Mouse (Mus musculus) hindbrain, embryonic 14.5 days (tissue): Measurements from ENCODE around the gene Mpz. TPM values are rescaled to one million over a fixed set of nuclear protein-coding genes. Genes with fewer than 3 reads are reported as not detected.

ENCODE experiments used
- ATAC-seq: fragments of 200-750 bp; cut with Nextera tagmentation; 2 replicates; pipeline ENCODE4 v1.8.0; 2017; ENCODE audit warnings: moderate number of reproducible peaks, mild to moderate bottlenecking, moderate TSS enrichment, moderate library complexity; ENCODE audit not compliant: low FRiP score
- DNase-seq: peaks from one replicate; pipeline ENCODE4 v3.0.0-alpha.2; 2015; ENCODE audit warnings: low spot score
- H3K27ac ChIP-seq: fragments of 300-500 bp; sonication (generic); 2 replicates; pipeline ENCODE4 v1.5.1; 2014; ENCODE audit warnings: mild to moderate bottlenecking, moderate library complexity
- H3K27me3 ChIP-seq: fragments of 300-500 bp; sonication (generic); 2 replicates; pipeline ENCODE4 v1.6.1; 2014; ENCODE audit warnings: mild to moderate bottlenecking, low read length, mixed read lengths; ENCODE audit not compliant: control insufficient read depth, insufficient read depth
- H3K36me3 ChIP-seq: fragments of 300-500 bp; sonication (generic); replicated peaks from 2 replicates; pipeline ENCODE4 v1.6.1; 2014; ENCODE audit not compliant: control insufficient read depth, insufficient read depth
- H3K4me1 ChIP-seq: fragments of 300-500 bp; sonication (generic); replicated peaks from 2 replicates; pipeline ENCODE4 v1.6.1; 2014; ENCODE audit warnings: antibody characterized with exemption, low read length, mixed read lengths; ENCODE audit not compliant: control insufficient read depth, insufficient read depth
- H3K4me2 ChIP-seq: fragments of 300-500 bp; sonication (generic); replicated peaks from 2 replicates; pipeline ENCODE4 v1.6.1; 2014; ENCODE audit warnings: mild to moderate bottlenecking, moderate library complexity
- H3K4me3 ChIP-seq: fragments of 300-500 bp; sonication (generic); replicated peaks from 2 replicates; pipeline ENCODE4 v1.5.1; 2014; ENCODE audit warnings: mild to moderate bottlenecking, low read length
- H3K9ac ChIP-seq: fragments of 300-500 bp; sonication (generic); 2 replicates; pipeline ENCODE4 v1.6.1; 2014
- H3K9me3 ChIP-seq: fragments of 300-500 bp; sonication (generic); 2 replicates; pipeline ENCODE4 v1.6.1; 2016; ENCODE audit warnings: low read length; ENCODE audit not compliant: control insufficient read depth
- WGBS: fragments of 180-500 bp; shearing (Covaris S2); extraction: QIAGEN DNeasy Blood & Tissue Kit; methylation state at CpG from one replicate; pipeline ENCODE4 v1.1.7; 2014; 5-methylcytosine and 5-hydroxymethylcytosine counted together
- polyA plus RNA-seq: library from polyadenylated mRNA; unstranded; fragments of >200 nt; fragmentation: Nextera tagmentation; extraction: Ambion mirVana; gene quantifications from 2 replicates; pipeline ENCODE4 v1.2.1, GENCODE M21; 2014

Gene Mpz
- polyA plus RNA-seq, 1 experiment from 2014 or later: 3.5 TPM

DNA sequence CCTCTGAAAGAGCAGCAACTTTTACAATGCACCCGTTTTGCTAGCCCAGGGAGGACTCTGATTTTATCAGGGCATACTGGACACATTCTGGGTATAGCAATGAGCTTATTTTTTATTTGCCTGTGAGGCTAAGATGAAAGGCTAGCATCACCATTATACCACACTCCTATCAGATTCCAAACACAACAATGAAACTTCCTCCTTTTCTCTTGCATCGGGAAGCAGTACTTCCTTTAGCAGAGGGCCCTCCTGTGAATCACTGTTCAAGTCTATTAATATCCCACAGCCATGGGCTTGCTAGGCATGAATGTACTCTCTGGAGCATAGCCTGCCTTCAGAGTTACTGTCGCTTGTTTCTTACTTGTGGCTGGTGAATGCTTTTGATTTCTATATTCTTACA, 20.6 kb downstream of the Mpz start:
- Histone ChIP-seq H3K27ac (peak overlapping the region; percentile 32; the same call in 1 of the 2 replicates), H3K4me3 (no peak overlapping the region), H3K9ac (no peak overlapping the region), H3K27me3 (no peaks in the 10 kb centered on the region), H3K4me1 (no peaks in the 10 kb centered on the region), H3K9me3 (no peaks in the 10 kb centered on the region), H3K36me3 (no peaks in the 10 kb centered on the region), H3K4me2 (no peak overlapping the region)
- ATAC-seq: no peak
- WGBS: 58% methylated on average over 3 of the region's 3 CpGs
- DNase-seq: no peak

DNA sequence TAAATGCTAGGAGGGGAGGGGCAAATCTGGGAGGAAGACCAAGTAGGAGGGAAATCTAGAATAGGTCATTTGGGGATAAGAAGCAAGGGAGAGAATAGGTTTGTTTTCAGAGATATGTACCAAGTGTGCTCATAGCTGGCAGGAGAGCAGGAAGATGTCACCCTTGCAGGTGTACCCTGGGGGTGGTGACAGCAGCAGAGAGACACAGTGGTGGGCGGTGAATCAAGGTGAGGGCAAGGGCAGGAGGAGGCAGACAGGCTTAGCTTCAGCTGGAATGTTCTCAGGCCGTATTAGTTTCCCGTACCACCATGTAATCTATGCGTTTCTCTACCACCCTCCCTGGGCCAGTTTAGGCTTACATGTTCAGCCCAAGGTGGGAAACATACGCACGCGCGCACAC, 22.3 kb downstream of the Mpz start:
- ATAC-seq: no peak
- WGBS: 94% methylated on average over 8 of the region's 8 CpGs
- no peak overlapping the region for H3K4me3 ChIP-seq

DNA sequence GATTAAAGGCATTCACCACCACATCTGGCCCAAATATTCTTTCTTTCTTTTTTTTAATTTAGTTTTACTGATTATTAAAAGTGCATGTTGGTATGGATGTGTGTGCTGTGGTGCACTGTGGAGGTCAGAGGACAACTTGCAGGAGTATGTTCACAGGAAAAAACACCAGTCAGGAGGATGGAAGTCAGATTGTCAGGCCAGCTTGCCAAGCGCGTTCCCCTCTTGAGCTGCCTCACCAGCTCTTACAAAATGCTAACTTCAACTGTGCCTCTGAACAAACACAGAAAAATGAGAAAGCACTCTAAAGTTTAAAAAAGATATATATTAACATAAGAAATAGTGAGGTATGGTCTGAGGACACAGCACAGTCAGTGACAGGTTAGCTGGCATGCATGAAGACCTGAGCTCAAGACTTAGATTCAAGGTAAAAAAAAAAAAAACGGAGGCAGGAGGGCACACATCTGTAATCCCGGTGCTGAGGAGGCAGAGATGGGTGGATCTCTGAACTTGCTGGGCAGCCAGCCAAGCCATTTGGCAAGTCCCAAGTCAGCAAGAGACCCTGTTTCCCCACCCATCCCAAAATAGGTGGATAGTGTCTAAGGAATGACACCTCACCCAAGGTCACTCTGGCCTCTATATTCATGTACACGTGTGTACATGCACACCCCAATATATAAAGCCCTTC, 29.1 kb downstream of the Mpz start:
- no peaks in the 10 kb centered on the region for H3K4me1 ChIP-seq
- no peak overlapping the region for H3K9ac ChIP-seq
- H3K36me3 ChIP-seq: no peaks in the 10 kb centered on the region
- no peak overlapping the region for H3K4me2 ChIP-seq
- H3K4me3 ChIP-seq: no peak overlapping the region
- DNase-seq (no peak), ATAC-seq (no peak)
- H3K27ac ChIP-seq: no peak overlapping the region
- 86% methylated on average over 5 of the region's 5 CpGs for WGBS
- no peaks in the 10 kb centered on the region for H3K9me3 ChIP-seq
- no peaks in the 10 kb centered on the region for H3K27me3 ChIP-seq

More for the DNA sequence above, 22.3 kb downstream of the Mpz start:
- H3K27ac ChIP-seq: no peak overlapping the region
- no peaks in the 10 kb centered on the region for H3K9me3 ChIP-seq
- no peak for DNase-seq
- no peaks in the 10 kb centered on the region for H3K4me1 ChIP-seq
- H3K27me3 ChIP-seq: no peaks in the 10 kb centered on the region
- H3K4me2 ChIP-seq: no peak overlapping the region
- no peaks in the 10 kb centered on the region for H3K36me3 ChIP-seq
- no peak overlapping the region for H3K9ac ChIP-seq

DNA sequence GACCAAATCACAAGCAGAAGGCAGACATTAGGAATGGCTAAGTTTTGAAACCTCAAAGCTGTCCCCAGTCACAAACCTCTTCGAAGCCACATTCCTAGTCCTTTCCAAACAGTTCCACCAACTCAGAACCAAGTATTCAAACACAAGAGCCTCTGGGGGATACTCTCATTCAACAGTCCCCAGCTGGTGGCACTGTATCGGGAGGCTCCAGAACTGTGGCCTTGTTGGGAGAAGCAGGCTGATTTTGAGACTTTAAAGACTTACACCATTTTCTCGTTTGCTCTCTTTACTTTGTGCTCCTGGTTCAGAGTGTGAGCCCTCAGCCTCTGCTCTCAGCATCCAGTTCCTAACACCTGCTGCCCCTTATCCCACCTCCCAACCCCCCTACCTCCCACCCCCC, 32.5 kb downstream of the Mpz start:
- H3K27ac ChIP-seq: no peak overlapping the region
- DNase-seq: no peak
- H3K36me3 ChIP-seq: no peaks in the 10 kb centered on the region
- H3K4me1 ChIP-seq: 0 out of 2 replicates have a peak, but pooled peaks cover under 1% of the 10 kb centered on the region
- no peaks in the 10 kb centered on the region for H3K27me3 ChIP-seq
- no peak overlapping the region for H3K4me3 ChIP-seq
- no peak overlapping the region for H3K4me2 ChIP-seq
- ATAC-seq: no peak
- H3K9me3 ChIP-seq: no peaks in the 10 kb centered on the region
- H3K9ac ChIP-seq: no peak overlapping the region
- 76% methylated on average over 3 of the region's 3 CpGs for WGBS

DNA sequence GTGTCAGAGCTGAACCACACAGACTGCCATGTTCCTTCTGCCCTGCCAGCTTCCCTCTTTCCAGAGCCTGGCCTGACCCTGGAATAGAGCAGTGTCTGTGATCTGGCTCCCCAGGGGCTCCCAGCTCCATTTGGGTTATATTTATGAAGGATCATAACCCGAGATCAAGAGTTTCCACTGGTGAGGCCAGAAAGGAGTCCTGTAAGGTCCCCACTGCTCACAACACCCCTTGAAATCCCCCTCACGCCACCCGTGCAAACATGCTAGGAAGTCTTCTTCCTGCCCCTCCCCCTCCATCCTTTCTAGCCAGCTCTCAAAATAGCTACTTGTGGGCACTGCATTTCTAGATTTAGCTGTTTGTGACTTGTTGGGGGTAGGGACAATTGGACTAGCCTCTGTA, 33.1 kb downstream of the Mpz start:
- H3K9ac ChIP-seq: no peak overlapping the region
- H3K36me3 ChIP-seq: no peaks in the 10 kb centered on the region
- no peaks in the 10 kb centered on the region for H3K27me3 ChIP-seq
- 80% methylated on average over 3 of the region's 3 CpGs for WGBS
- H3K9me3 ChIP-seq: no peaks in the 10 kb centered on the region
- H3K4me3 ChIP-seq: no peak overlapping the region
- DNase-seq: no peak
- no peak overlapping the region for H3K27ac ChIP-seq
- H3K4me2 ChIP-seq: no peak overlapping the region
- ATAC-seq: no peak
- H3K4me1 ChIP-seq: peaks cover 7% of the 10 kb centered on the region; the same call in 1 of the 2 replicates

DNA sequence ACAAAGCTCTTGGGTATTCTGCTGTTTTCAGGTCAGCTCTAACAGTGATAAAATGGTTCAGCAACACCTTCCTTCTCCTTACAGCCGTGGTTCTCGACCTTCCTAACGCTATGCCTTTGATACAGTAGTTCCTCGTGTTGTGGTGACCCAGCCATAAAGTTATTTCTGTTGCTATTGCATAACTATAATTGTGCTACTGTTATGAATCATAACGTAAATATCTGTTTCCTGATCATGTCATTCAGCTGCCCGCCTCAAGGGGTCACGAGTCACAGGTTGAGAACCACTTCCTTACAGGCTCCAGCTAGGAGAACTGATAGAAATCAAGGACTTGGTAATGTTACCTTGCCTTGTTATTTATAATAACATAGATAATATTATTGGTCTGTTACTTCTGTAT, 33.8 kb downstream of the Mpz start:
- WGBS: 91% methylated on average over 7 of the region's 7 CpGs
- Histone ChIP-seq H3K9ac (no peak overlapping the region), H3K9me3 (no peaks in the 10 kb centered on the region), H3K36me3 (no peaks in the 10 kb centered on the region), H3K4me2 (no peak overlapping the region), H3K4me1 (peaks cover 13% of the 10 kb centered on the region), H3K27me3 (no peaks in the 10 kb centered on the region), H3K4me3 (no peak overlapping the region), H3K27ac (no peak overlapping the region)
- DNase-seq (no peak), ATAC-seq (no peak)

GRCm38 (mm10) chr1:171185655-171186054, 35.1 kb downstream of the Mpz start:
- Histone ChIP-seq H3K9me3 (no peaks in the 10 kb centered on the region), H3K9ac (no peak overlapping the region), H3K4me1 (peaks cover 19% of the 10 kb centered on the region), H3K4me2 (no peak overlapping the region), H3K27ac (no peak overlapping the region), H3K36me3 (no peaks in the 10 kb centered on the region), H3K27me3 (no peaks in the 10 kb centered on the region), H3K4me3 (no peak overlapping the region)
- DNase-seq (no peak), ATAC-seq (no peak)
- 67% methylated on average over 8 of the region's 8 CpGs for whole genome bisulfite sequencing

DNA sequence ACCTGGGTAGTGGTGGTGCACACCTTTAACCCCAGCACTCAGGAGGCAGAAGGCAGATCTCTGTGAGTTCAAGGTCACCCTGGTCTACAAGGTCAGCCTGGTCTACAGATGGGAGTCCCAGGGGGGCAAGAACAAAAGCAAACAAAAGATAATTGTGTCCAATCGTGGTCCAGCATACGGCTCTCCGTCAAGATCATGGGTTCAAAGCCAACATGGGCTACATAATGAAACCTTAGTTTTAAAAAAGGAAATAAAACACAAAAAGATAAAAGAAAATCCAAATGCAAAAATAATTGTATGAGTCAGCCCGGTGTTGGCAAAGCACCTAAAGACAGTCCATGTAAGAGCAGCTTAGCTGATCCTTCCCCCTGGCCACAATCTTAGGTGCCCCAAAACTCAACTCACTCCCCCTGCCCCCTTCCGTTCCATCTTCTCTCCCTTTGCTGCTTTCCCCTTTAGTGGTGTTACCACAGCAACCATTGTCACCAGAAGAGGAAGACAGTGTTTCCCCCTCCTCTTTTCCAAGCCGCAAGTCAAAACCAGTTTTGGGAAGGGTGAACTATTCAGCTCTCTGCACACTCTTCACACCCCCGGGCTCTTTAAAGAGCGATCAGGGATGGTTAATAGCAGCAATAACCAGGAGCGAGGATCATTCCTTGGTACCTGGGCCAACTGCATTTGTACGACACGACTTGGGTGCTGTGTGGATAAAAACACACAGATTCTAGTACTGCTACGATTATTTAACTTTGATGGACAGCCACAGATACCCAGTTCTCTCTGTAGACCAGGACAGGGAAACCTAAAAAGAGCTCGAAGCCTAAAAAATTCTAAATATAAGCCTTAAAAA, 37.6 kb downstream of the Mpz start:
- H3K4me3 ChIP-seq: no peak overlapping the region
- H3K4me1 ChIP-seq: peaks cover 24% of the 10 kb centered on the region
- no peak overlapping the region for H3K9ac ChIP-seq
- DNase-seq: no peak
- H3K27me3 ChIP-seq: peaks cover 8% of the 10 kb centered on the region; the same call in 1 of the 2 replicates
- WGBS: 18% methylated on average over 13 of the region's 13 CpGs
- no peaks in the 10 kb centered on the region for H3K36me3 ChIP-seq
- H3K27ac ChIP-seq: 0 out of 2 replicates have a peak overlapping the region, but pooled peaks have one; percentile 48
- peak overlapping the region; percentile 19; the same call in 1 of the 2 replicates for H3K4me2 ChIP-seq
- H3K9me3 ChIP-seq: no peaks in the 10 kb centered on the region
- ATAC-seq: no peak

- DNase-seq (no peak), ATAC-seq (no peak)
- H3K4me3 ChIP-seq: no peak overlapping the region
- 0 out of 2 replicates have a peak overlapping the region, but pooled peaks have one; percentile 15 for H3K4me2 ChIP-seq
- H3K9me3 ChIP-seq: no peaks in the 10 kb centered on the region
- peaks cover 32% of the 10 kb centered on the region for H3K4me1 ChIP-seq
- H3K27ac ChIP-seq: peak overlapping the region; percentile 32; the same call in 1 of the 2 replicates
- peaks cover 9% of the 10 kb centered on the region; the same call in 1 of the 2 replicates for H3K27me3 ChIP-seq
- no peak overlapping the region for H3K9ac ChIP-seq
- no peaks in the 10 kb centered on the region for H3K36me3 ChIP-seq
- WGBS: 9% methylated on average over 8 of the region's 8 CpGs
Measured at GRCm38 (mm10) chr1:171189046-171189445, 38.5 kb downstream of the Mpz start.
